Mouse (Mus musculus) lung, postnatal 25 days (tissue): ENCODE data around the gene Fxr2.
"Not testable (repeated sequence)": the region's sequence is repeated elsewhere in the genome, so short reads cannot be mapped to it uniquely, and the experiment has no call there.

ENCODE experiments used
- DNase-seq: peaks from one replicate; pipeline ENCODE4 v3.0.0; 2022; ENCODE audit warnings: low spot score

Gene Fxr2

GRCm38 (mm10) chr11:69684128-69684745 is 51.4 kb downstream of the Fxr2 start:
- peak; percentile 74 for DNase-seq

GRCm38 (mm10) chr11:69684936-69685335 is 52.1 kb downstream of the Fxr2 start:
- DNase-seq, result no peak

- DNase-seq, result peak; percentile 92
Measured at GRCm38 (mm10) chr11:69685526-69686148, 52.8 kb downstream of the Fxr2 start, which contains the start of gene Tnfsf13. TSS of gene Tnfsf13 (minus strand) at chr11:69685784.

DNA sequence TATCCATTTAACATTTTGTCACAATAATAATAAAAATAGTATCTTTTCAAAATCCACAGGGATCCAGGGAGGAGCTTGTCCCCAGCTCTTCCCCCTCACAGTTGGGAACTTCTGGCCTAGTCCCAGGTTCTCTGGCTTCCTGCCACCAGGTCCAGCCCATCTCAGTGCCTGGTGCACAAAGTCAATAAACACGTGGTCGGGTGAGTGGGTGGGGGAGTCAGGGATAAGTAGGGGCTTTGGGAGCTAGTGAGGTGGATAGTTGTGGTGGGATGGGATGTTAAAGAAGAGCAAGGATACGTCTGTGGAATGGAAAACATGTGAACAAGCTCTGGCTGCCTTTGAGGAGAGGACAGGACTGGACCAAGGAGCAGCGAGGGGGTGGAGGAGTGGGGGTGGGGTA is 53.6 kb downstream of the Fxr2 start:
- peak; percentile 84 for DNase-seq

- no peak for DNase-seq
Measured at GRCm38 (mm10) chr11:69687061-69687460, 54.3 kb downstream of the Fxr2 start.

- no peak for DNase-seq
Measured at GRCm38 (mm10) chr11:69689891-69690290, 57.1 kb downstream of the Fxr2 start.

GRCm38 (mm10) chr11:69692196-69692811 is 59.5 kb downstream of the Fxr2 start:
- DNase-seq, result peak; percentile 39

DNA sequence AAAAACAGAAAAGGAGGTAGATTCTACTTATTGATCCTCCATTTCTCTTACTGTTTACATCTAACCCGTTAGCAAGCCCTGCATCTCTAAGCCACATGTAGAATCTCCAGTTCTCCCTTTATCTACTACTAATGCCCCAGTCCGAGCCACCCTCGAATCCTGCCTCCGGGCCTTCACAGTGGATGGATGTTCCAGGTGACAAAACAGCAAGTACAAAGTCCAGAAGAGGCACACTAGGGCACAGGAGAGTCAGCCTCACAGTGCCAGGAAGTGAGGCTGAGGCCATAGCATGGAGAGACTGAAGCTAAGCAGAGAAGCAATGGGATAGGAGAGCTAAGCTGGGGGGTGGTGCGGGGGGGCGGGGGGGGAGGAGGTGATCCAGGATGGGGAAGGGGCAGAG is 60.1 kb downstream of the Fxr2 start:
- no peak for DNase-seq

DNA sequence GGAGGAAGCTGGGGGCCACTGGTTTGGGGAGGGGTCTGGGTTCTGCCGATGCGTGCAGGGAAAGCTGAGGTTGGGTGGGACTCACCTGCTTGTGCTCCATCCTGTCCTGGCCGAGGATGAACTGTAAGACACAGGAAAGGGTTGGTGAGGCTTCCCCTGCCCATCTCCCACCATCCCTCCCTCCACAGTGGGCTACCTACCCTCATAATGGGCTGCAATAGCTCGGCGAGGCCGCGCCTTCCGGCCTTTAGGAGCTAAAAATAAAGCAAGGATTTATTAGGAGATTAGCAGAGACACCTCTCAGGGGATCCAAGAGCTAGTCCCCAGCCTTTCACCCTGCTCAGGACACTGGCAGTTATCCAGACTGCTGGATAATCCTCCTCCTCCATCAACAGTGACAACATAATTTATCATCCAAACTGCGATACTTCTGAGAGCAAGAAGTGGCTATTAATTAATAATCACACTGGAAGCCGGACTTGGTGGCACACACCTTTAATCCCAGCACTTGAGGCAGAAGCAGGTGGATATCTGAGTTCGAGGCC is 60.7 kb downstream of the Fxr2 start:
- DNase-seq, result no peak

GRCm38 (mm10) chr11:69695046-69695360 is 62.2 kb downstream of the Fxr2 start:
- no peak for DNase-seq

DNA sequence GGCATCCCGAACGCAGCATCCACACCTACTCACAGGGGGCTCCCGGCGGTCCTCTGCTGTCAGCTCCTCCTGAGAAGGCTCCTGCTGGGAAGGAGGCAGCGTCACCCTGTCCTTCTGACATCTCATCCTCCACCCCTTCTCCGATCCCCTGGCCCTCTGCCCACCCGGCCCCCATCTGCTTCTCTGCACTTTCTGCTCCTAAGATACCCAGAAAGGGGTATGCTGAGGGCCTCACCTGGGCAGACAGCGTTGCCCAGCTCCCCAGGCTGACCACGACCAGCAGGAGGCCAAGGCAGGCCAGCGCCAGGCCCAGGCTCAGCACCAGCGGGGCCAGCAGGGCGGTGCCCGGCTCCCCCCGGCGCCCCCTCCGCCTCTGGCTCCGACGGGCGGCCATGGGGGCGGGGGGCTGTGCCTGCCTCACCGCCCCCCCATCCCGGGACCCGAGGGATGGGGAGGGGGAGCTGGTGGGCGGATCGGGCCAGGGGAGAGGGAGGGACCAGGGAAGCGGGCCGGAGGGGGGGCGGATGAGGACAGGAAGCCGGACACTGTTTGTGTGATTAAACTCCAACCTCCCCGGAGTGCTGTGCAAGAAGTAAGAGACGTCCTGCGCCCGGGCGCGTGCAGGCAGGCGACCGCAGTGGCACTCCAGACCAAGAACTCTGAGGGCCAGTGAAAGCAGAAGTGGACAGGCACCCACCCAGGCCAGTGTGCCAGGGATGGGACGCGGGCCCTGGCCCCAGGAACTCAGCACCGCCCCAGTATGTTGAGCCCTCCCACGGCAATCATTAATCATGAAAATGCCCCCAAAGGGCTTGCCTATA is 62.8 kb downstream of the Fxr2 start, which contains the start of the genes Tnfsf12 and Tnfsfm13:
Gene Tnfsf12, minus strand, starts transcription at position 489 of the 821 bp plus-strand sequence.
Gene Tnfsfm13, minus strand, starts transcription at position 738 of the 821 bp plus-strand sequence.
- DNase-seq, result peak; percentile 79

GRCm38 (mm10) chr11:69697396-69697795 is 64.6 kb downstream of the Fxr2 start:
- no peak for DNase-seq

GRCm38 (mm10) chr11:69698574-69698973 is 65.8 kb downstream of the Fxr2 start:
- DNase-seq, result no peak

DNA sequence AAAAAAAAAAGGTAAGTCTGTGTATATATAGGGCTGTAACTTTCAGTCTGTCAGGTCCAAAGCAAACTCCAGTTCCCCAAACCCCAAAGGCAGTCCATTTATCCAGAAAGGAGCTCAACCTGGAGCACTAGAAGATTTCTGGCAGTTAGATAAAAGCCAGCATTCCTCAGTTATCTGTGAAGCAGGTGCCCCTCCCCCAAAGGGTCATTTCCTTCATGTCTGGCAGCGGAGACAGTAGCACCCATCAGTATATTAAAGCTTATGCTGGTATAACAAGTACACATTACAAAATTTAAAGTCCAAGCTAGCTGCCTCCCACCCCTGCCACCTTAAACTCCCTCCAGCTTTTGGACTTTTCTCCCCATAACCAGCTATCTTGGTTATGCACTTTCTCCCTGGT is 66.8 kb downstream of the Fxr2 start:
- no peak for DNase-seq

DNA sequence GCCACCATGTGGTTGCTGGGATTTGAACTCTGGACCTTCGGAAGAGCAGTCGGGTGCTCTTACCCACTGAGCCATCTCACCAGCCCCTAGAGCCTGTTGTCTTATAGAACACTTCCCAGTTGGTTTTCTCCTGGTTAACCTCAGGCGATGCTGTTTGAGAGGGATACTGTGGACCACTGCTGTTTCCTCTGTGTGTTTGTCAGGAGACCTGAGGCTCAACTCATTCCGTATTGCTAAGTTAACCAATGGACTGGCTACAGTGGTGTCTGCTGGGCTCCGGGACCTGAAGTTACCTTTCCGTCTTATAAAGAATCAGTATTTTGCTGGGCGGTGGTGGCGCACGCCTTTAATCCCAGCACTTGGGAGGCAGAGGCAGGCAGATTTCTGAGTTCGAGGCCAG is 70.1 kb downstream of the Fxr2 start:
- not testable (repeated sequence) for DNase-seq
